Mouse (Mus musculus) megakaryocyte, embryonic 14.5 days (primary cell): ENCODE results near the gene Bcl2l10.

Source experiments
- FLI1 ChIP-seq: IDR thresholded peaks from 2 replicates; pipeline ENCODE4 v1.6.1; 2012; ENCODE audit warnings: low read length, inconsistent platforms, mixed read lengths
- GATA1 ChIP-seq: IDR thresholded peaks from 3 replicates; pipeline ENCODE4 v1.6.1; 2012; ENCODE audit warnings: mixed read lengths, low read length, inconsistent platforms, borderline replicate concordance

DNA sequence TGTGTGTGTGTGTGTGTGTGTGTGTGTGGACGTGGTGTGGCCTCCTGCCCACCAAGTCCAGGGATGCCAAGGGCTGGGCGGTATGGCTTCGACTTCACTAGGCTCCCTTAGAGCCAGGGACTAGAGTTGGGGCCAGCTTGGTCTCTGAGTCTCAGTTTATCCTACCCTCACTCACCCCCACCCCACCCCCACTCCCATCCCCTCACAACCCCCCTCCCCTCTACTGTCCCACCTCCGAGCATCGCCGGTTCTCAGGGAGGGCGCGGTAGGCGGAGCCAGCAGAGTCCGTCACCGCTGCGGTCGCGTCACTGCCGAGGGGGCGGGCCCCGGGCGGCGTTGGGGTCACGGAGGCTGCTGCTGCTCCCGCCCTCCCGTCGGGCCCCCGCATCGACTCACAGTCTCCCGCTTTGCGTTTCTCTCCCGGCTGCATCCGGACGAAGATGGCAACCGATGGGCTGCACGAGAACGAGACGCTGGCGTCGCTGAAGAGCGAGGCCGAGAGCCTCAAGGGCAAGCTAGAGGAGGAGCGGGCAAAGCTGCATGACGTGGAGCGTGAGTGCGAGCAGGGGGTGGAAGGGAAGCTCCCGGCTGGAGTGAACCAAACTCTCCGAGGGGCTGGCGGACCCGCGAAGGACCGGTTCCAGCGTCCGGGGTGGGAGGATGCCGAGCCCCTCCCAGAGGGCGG, 33.6 kb upstream of the Bcl2l10 start:
- TF ChIP-seq GATA1 (no peak), FLI1 (no peak)
